Mouse (Mus musculus) CH12.LX (cell line): ENCODE data around the gene Tstd2. TPM values are rescaled to one million over a fixed set of nuclear protein-coding genes. Genes with fewer than 3 reads are reported as not detected.

Experiments used
- DNase-seq: peaks from one replicate; pipeline ENCODE4 v3.0.0-alpha.2; 2013; ENCODE audit errors: extremely low read depth
- H3K27ac ChIP-seq: 2 replicates; pipeline ENCODE4 v1.5.1; 2012; ENCODE audit warnings: low read depth, mild to moderate bottlenecking, control low read depth, moderate library complexity; ENCODE audit not compliant: insufficient read depth
- H3K27me3 ChIP-seq: replicated peaks from 2 replicates; pipeline ENCODE3; 2012; ENCODE audit warnings: inconsistent platforms
- H3K36me3 ChIP-seq, 2 experiments: replicated peaks in 1 of 2; 2 replicates each; pipeline versions ENCODE3 to v1.6.1; 2012; ENCODE audit warnings: inconsistent platforms in 1 of 2, low read length in 1 of 2, mild to moderate bottlenecking in 1 of 2, mixed read lengths in 1 of 2, moderate library complexity in 1 of 2; ENCODE audit not compliant: control insufficient read depth in 1 of 2, insufficient read depth in 1 of 2
- H3K4me1 ChIP-seq, 2 experiments: 2 replicates each; pipeline ENCODE4 v1.6.1; 2012; ENCODE audit warnings: inconsistent platforms in 1 of 2, moderate library complexity in 1 of 2; ENCODE audit not compliant: insufficient read depth in 2 of 2, control insufficient read depth in 1 of 2
- H3K4me2 ChIP-seq: 2 replicates; pipeline ENCODE4 v1.6.1; 2012; ENCODE audit warnings: low read depth, mild to moderate bottlenecking, control low read depth; ENCODE audit not compliant: poor library complexity, insufficient read depth, severe bottlenecking
- H3K4me3 ChIP-seq, 3 experiments: fragments of 150-350 bp in 1 of 3; sonication (generic) in 1 of 3; replicated peaks in 1 of 3; 2 replicates each; pipeline versions ENCODE3 to v1.5.1; 2011 to 2012; ENCODE audit warnings: low read depth in 2 of 3, low read length in 2 of 3, mild to moderate bottlenecking in 2 of 3, moderate library complexity in 2 of 3, control low read depth in 1 of 3, improper control_type of control experiment in 1 of 3, inconsistent platforms in 1 of 3, mixed read lengths in 1 of 3; ENCODE audit not compliant: poor library complexity in 1 of 3
- H3K79me2 ChIP-seq: replicated peaks from 2 replicates; pipeline ENCODE4 v1.6.1; 2012; ENCODE audit warnings: mild to moderate bottlenecking, moderate library complexity; ENCODE audit not compliant: control insufficient read depth, poor library complexity, insufficient read depth, severe bottlenecking; ENCODE audit errors: extremely low read depth
- H3K9ac ChIP-seq: 2 replicates; pipeline ENCODE4 v1.6.1; 2012; ENCODE audit warnings: low read depth, mild to moderate bottlenecking, control low read depth, moderate library complexity; ENCODE audit not compliant: insufficient read depth
- H3K9me3 ChIP-seq: replicated peaks from 2 replicates; pipeline ENCODE3; 2012; ENCODE audit warnings: low read length, inconsistent platforms, mixed read lengths
- BHLHE40 ChIP-seq: IDR thresholded peaks from 2 replicates; pipeline ENCODE4 v1.6.1; 2011; ENCODE audit warnings: mild to moderate bottlenecking, low read depth, low read length, improper control_type of control experiment
- CHD2 ChIP-seq: IDR thresholded peaks from 2 replicates; pipeline ENCODE4 v1.6.1; 2011; ENCODE audit warnings: low read length, improper control_type of control experiment
- E2F4 ChIP-seq: IDR thresholded peaks from 2 replicates; pipeline ENCODE4 v1.6.1; 2011; ENCODE audit warnings: low read depth, low read length, improper control_type of control experiment; ENCODE audit not compliant: insufficient replicate concordance
- EP300 ChIP-seq: IDR thresholded peaks from 2 replicates; pipeline ENCODE4 v1.6.1; 2011; ENCODE audit warnings: low read length, improper control_type of control experiment
- ETS1 ChIP-seq: conservative IDR thresholded peaks from 2 replicates; pipeline ENCODE4 v1.6.1; 2012; ENCODE audit warnings: low read depth, mild to moderate bottlenecking, inconsistent platforms, low read length, improper control_type of control experiment, moderate library complexity
- HCFC1 ChIP-seq: IDR thresholded peaks from 2 replicates; pipeline ENCODE4 v1.6.1; 2012; ENCODE audit warnings: low read depth, mild to moderate bottlenecking, inconsistent platforms, low read length, improper control_type of control experiment
- IRF4 ChIP-seq: IDR thresholded peaks from 2 replicates; pipeline ENCODE4 v1.6.1; 2014; ENCODE audit warnings: low read depth, mild to moderate bottlenecking, inconsistent platforms, low read length, improper control_type of control experiment
- JUN ChIP-seq: IDR thresholded peaks from 2 replicates; pipeline ENCODE4 v1.6.1; 2011; ENCODE audit warnings: low read depth, mild to moderate bottlenecking, low read length, improper control_type of control experiment, moderate library complexity; ENCODE audit not compliant: insufficient read depth
- JUND ChIP-seq: conservative IDR thresholded peaks from 2 replicates; pipeline ENCODE4 v1.6.1; 2011; ENCODE audit warnings: low read depth, low read length, improper control_type of control experiment
- MAFK ChIP-seq: IDR thresholded peaks from 2 replicates; pipeline ENCODE4 v1.6.1; 2011; ENCODE audit warnings: low read length, improper control_type of control experiment; ENCODE audit not compliant: insufficient replicate concordance
- MAX ChIP-seq: IDR thresholded peaks from 2 replicates; pipeline ENCODE4 v1.6.1; 2011; ENCODE audit warnings: low read length, improper control_type of control experiment
- MAZ ChIP-seq: IDR thresholded peaks from 2 replicates; pipeline ENCODE4 v1.6.1; 2012; ENCODE audit warnings: low read depth, mild to moderate bottlenecking, inconsistent platforms, low read length, improper control_type of control experiment, moderate library complexity
- MEF2A ChIP-seq: IDR thresholded peaks from 2 replicates; pipeline ENCODE4 v1.6.1; 2014; ENCODE audit warnings: low read depth, mild to moderate bottlenecking, inconsistent platforms, low read length, improper control_type of control experiment, borderline replicate concordance
- MXI1 ChIP-seq: IDR thresholded peaks from 2 replicates; pipeline ENCODE4 v1.6.1; 2011; ENCODE audit warnings: mild to moderate bottlenecking, low read depth, low read length, improper control_type of control experiment
- NELFE ChIP-seq: IDR thresholded peaks from 2 replicates; pipeline ENCODE4 v1.6.1; 2011; ENCODE audit warnings: low read depth, low read length, improper control_type of control experiment
- PAX5 ChIP-seq: IDR thresholded peaks from 2 replicates; pipeline ENCODE4 v1.6.1; 2012; ENCODE audit warnings: low read length, inconsistent platforms, mixed read lengths
- POLR2AphosphoS2 ChIP-seq: IDR thresholded peaks from 2 replicates; pipeline ENCODE4 v1.6.1; 2011; ENCODE audit warnings: low read depth, low read length, improper control_type of control experiment
- RCOR1 ChIP-seq: conservative IDR thresholded peaks from 2 replicates; pipeline ENCODE4 v1.6.1; 2012; ENCODE audit warnings: low read depth, mild to moderate bottlenecking, inconsistent platforms, low read length, improper control_type of control experiment
- SIN3A ChIP-seq: IDR thresholded peaks from 2 replicates; pipeline ENCODE4 v1.6.1; 2012; ENCODE audit warnings: low read length, improper control_type of control experiment, inconsistent platforms
- SMC3 ChIP-seq: IDR thresholded peaks from 2 replicates; pipeline ENCODE4 v1.6.1; 2011; ENCODE audit warnings: low read depth, low read length, improper control_type of control experiment
- TCF12 ChIP-seq: IDR thresholded peaks from 2 replicates; pipeline ENCODE4 v1.6.1; 2014; ENCODE audit warnings: low read depth, mild to moderate bottlenecking, inconsistent platforms, low read length, improper control_type of control experiment
- ZC3H11A ChIP-seq: IDR thresholded peaks from 2 replicates; pipeline ENCODE4 v1.6.1; 2012; ENCODE audit warnings: low read depth, mild to moderate bottlenecking, inconsistent platforms, low read length, improper control_type of control experiment
- ZKSCAN1 ChIP-seq: IDR thresholded peaks from 2 replicates; pipeline ENCODE4 v1.6.1; 2012; ENCODE audit warnings: low read depth, inconsistent platforms, low read length, improper control_type of control experiment, borderline replicate concordance
- ZMIZ1 ChIP-seq: IDR thresholded peaks from 2 replicates; pipeline ENCODE4 v1.6.1; 2012; ENCODE audit warnings: low read depth, mild to moderate bottlenecking, inconsistent platforms, low read length, improper control_type of control experiment
- dilution Hi-C: fragments of 300-500 bp; cut with MboI; formaldehyde crosslinking; loops from 2 replicates; pipeline ENCODE4 v1.14.3; 2020; ENCODE audit warnings: low sequenced_read_pairs; ENCODE audit not compliant: extremely low pct_unique_long_range_greater_than_20kb, extremely low pct_ligation_motif_present
- in situ Hi-C: fragments of 300-500 bp; cut with MboI; formaldehyde crosslinking; loops from 3 replicates; pipeline ENCODE4 v1.14.3; 2019; ENCODE audit warnings: low sequenced_read_pairs, low pct_ligation_motif_present, low pct_unique_long_range_greater_than_20kb, mixed read lengths
- polyA plus RNA-seq: library from polyadenylated mRNA; unstranded; fragments of >175 nt; gene quantifications from 2 replicates; pipeline ENCODE4 v1.2.1, GENCODE M21; 2012; ENCODE audit warnings: low read depth; ENCODE audit not compliant: insufficient read length
- total RNA-seq, 2 experiments: library from RNA; depleted of rRNA; stranded (reverse); fragments of 300-350 nt in 1 of 2; fragments of >200 nt in 1 of 2; gene quantifications; 2 replicates each; pipeline ENCODE4 v1.2.3; 2012 to 2014

Tstd2 gene
- total and polyA plus RNA-seq, 3 experiments = 29.1 to 36.4 (median 30.4) TPM

DNA sequence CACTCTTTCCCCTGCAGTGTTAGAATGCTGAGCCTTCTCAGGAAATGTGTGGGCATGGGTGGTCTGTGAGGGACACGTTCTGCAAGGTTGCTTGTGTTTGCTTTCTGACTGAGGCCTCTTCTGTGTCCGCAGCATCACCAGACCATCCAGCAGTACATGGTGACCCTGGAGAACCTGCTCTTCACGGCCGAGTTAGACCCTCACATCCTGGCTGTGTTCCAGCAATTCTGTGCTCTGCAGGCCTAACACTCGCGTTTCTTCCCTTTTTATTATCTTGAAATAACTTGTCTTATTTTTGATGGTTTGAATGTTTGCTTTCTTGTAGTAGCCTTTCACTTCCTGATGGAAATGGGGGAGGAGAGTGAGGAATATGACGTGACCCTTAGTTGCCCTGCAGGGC is 33.3 kb upstream of the Tstd2 start:
- H3K27ac ChIP-seq = no peak overlapping the region
- in situ Hi-C loops = no loop called here
- no peaks in the 10 kb centered on the region for H3K4me1 ChIP-seq
- H3K36me3 ChIP-seq = peaks cover 76 to 94% of the 10 kb centered on the region in 2 experiments
- no peaks in the 10 kb centered on the region for H3K9me3 ChIP-seq
- dilution Hi-C loops = no loop called here
- no peak for DNase-seq
- no peak for TF ChIP-seq MAX
- TF ChIP-seq ZMIZ1 = no peak
- no peak for TF ChIP-seq MAFK
- TF ChIP-seq SIN3A = no peak
- no peak for TF ChIP-seq MEF2A
- no peak for TF ChIP-seq IRF4
- TF ChIP-seq MAZ = no peak
- no peak for TF ChIP-seq MXI1
- TF ChIP-seq TCF12 = no peak
- no peak for TF ChIP-seq JUND
- no peak for TF ChIP-seq EP300
- TF ChIP-seq RCOR1 = no peak
- TF ChIP-seq SMC3 = no peak
- TF ChIP-seq JUN = no peak
- no peak for TF ChIP-seq NELFE
- TF ChIP-seq, all 38 proteins: peak for 0
- Histone ChIP-seq H3K9ac (no peak overlapping the region), H3K4me3 (no peak overlapping the region), H3K4me2 (no peak overlapping the region), H3K79me2 (no peaks in the 10 kb centered on the region), H3K27me3 (no peaks in the 10 kb centered on the region)

DNA sequence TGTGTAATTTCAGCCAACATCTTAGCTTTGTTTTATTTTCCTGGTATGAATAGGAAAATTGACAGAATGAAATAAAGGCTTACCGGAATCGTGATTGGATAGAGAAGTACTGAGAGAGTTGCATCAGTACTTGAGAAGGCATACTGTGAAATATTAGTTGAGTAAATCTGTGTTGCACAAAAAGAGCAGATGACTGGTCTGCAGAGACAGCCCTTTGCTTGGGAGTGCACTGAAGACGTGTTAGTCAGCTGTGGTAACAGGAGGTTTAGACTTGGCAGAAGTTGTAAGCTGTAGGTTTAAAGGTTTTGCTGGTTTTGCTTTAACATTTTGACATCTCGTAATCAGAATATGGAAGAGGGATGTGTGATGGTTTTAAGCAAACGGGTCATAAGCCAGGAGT is 27.3 kb upstream of the Tstd2 start:
- DNase-seq = no peak
- H3K27ac ChIP-seq = no peak overlapping the region
- H3K4me1 ChIP-seq = peaks cover 0 to 5% of the 10 kb centered on the region in 2 experiments; a peak in 2 of 4 replicates
- in situ Hi-C loops = no loop called here
- H3K27me3 ChIP-seq = no peaks in the 10 kb centered on the region
- no peak for TF ChIP-seq SIN3A
- no peaks in the 10 kb centered on the region for H3K9me3 ChIP-seq
- no peaks in the 10 kb centered on the region for H3K79me2 ChIP-seq
- dilution Hi-C loops = no loop called here
- H3K4me2 ChIP-seq = no peak overlapping the region
- peaks cover 68 to 94% of the 10 kb centered on the region in 2 experiments for H3K36me3 ChIP-seq
- H3K9ac ChIP-seq = no peak overlapping the region
- no peak overlapping the region for H3K4me3 ChIP-seq

DNA sequence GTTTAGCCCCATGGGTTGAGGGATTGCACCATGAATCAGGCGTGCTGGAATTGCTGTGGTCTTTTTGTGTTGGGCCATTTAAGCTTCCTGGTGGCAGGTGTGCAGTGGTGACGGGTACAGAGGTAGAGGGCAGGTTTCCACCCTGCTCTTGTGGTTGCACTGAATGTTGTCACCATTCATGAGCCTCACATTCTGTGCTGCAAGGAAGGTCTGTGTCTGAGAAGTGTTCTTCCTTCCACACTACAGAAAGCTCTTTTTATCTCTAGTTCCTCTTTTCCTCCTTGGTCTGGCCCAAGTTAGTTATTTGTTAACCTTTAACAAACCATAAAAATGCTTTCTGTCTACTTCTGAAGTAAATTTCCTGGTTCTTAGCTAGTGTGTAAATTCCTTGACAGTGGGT is 25.5 kb upstream of the Tstd2 start:
- no peak overlapping the region for H3K4me2 ChIP-seq
- no peak overlapping the region for H3K27ac ChIP-seq
- H3K4me1 ChIP-seq = peaks cover 0 to 5% of the 10 kb centered on the region in 2 experiments; a peak in 2 of 4 replicates
- dilution Hi-C loops = no loop called here
- H3K9ac ChIP-seq = no peak overlapping the region
- no peaks in the 10 kb centered on the region for H3K27me3 ChIP-seq
- TF ChIP-seq MXI1 = no peak
- TF ChIP-seq MEF2A = no peak
- TF ChIP-seq POLR2AphosphoS2 = no peak
- TF ChIP-seq E2F4 = no peak
- TF ChIP-seq ETS1 = no peak
- TF ChIP-seq HCFC1 = no peak
- TF ChIP-seq CHD2 = no peak
- no peak for TF ChIP-seq PAX5
- no peak for TF ChIP-seq ZC3H11A
- no peak for TF ChIP-seq BHLHE40
- no peak for TF ChIP-seq MAFK
- TF ChIP-seq JUN = no peak
- no peak for TF ChIP-seq ZKSCAN1
- peaks cover 61 to 96% of the 10 kb centered on the region in 2 experiments for H3K36me3 ChIP-seq
- DNase-seq = no peak
- no peaks in the 10 kb centered on the region for H3K79me2 ChIP-seq
- no peaks in the 10 kb centered on the region for H3K9me3 ChIP-seq
- in situ Hi-C loops = no loop called here
- H3K4me3 ChIP-seq = no peak overlapping the region
